Mouse (Mus musculus): ENCODE data around the gene Arl4c. TPM values are rescaled to one million over a fixed set of nuclear protein-coding genes. Genes with fewer than 3 reads are reported as not detected.
"Not testable (repeated sequence)": the region's sequence is repeated elsewhere in the genome, so short reads cannot be mapped to it uniquely, and the experiment has no call there.

Arl4c gene
- total RNA-seq, 4 experiments from 2014 or later = 36.6 to 40.7 (median 39.0) TPM

- peak in 1 of 2 experiments; percentile 23 for DNase-seq (ENCODE audit: low spot score in 2 of 2)
Measured at GRCm38 (mm10) chr1:88656096-88656480, 45.9 kb downstream of the Arl4c start.

GRCm38 (mm10) chr1:88655473-88656095, 46.4 kb downstream of the Arl4c start:
- DNase-seq (ENCODE audit: low spot score in 2 of 2) = no peak

GRCm38 (mm10) chr1:88654521-88655472, 47.2 kb downstream of the Arl4c start:
- no peak for DNase-seq (ENCODE audit: low spot score in 2 of 2)

- no peak for DNase-seq (ENCODE audit: low spot score in 2 of 2)
Measured at GRCm38 (mm10) chr1:88653614-88654520, 48.2 kb downstream of the Arl4c start.

GRCm38 (mm10) chr1:88652682-88653081, 49.3 kb downstream of the Arl4c start:
- no peak for DNase-seq (ENCODE audit: low spot score in 2 of 2)

GRCm38 (mm10) chr1:88651668-88652067, 50.4 kb downstream of the Arl4c start:
- DNase-seq (ENCODE audit: low spot score in 2 of 2) = no peak

GRCm38 (mm10) chr1:88648742-88649141, 53.3 kb downstream of the Arl4c start:
- no peak for DNase-seq (ENCODE audit: low spot score in 2 of 2)

- no peak for DNase-seq (ENCODE audit: low spot score in 2 of 2)
Measured at GRCm38 (mm10) chr1:88645599-88646119, 56.4 kb downstream of the Arl4c start.

- DNase-seq (ENCODE audit: low spot score in 2 of 2) = no peak
Measured at GRCm38 (mm10) chr1:88644417-88644816, 57.6 kb downstream of the Arl4c start.

GRCm38 (mm10) chr1:88643181-88643823, 58.7 kb downstream of the Arl4c start:
- DNase-seq (ENCODE audit: low spot score in 2 of 2) = no peak

GRCm38 (mm10) chr1:88642735-88643134, 59.3 kb downstream of the Arl4c start:
- no peak for DNase-seq (ENCODE audit: low spot score in 2 of 2)

- DNase-seq (ENCODE audit: low spot score in 2 of 2) = no peak
Measured at GRCm38 (mm10) chr1:88641678-88642215, 60.3 kb downstream of the Arl4c start.

GRCm38 (mm10) chr1:88641194-88641593, 60.8 kb downstream of the Arl4c start:
- DNase-seq (ENCODE audit: low spot score in 2 of 2) = no peak

- DNase-seq (ENCODE audit: low spot score in 2 of 2) = no peak
Measured at GRCm38 (mm10) chr1:88639432-88640281, 62.4 kb downstream of the Arl4c start.

- DNase-seq (ENCODE audit: low spot score in 2 of 2) = no peak
Measured at GRCm38 (mm10) chr1:88638622-88639021, 63.4 kb downstream of the Arl4c start.

GRCm38 (mm10) chr1:88636579-88637161, 65.4 kb downstream of the Arl4c start:
- DNase-seq (ENCODE audit: low spot score in 2 of 2) = not testable (repeated sequence)

GRCm38 (mm10) chr1:88635659-88636058, 66.4 kb downstream of the Arl4c start:
- DNase-seq (ENCODE audit: low spot score in 2 of 2) = no peak

GRCm38 (mm10) chr1:88632851-88633250, 69.2 kb downstream of the Arl4c start:
- no peak for DNase-seq (ENCODE audit: low spot score in 2 of 2)

- no peak for DNase-seq (ENCODE audit: low spot score in 2 of 2)
Measured at GRCm38 (mm10) chr1:88629966-88630488, 72.0 kb downstream of the Arl4c start.
